Mouse (Mus musculus) heart, postnatal 10 days (tissue): ENCODE results near the gene Kcne4. TPM values are rescaled to one million over a fixed set of nuclear protein-coding genes. Genes with fewer than 3 reads are reported as not detected.
"Not testable (repeated sequence)": the region's sequence is repeated elsewhere in the genome, so short reads cannot be mapped to it uniquely, and the experiment has no call there.

Source experiments
- DNase-seq, 2 experiments: peaks; one replicate each; pipeline ENCODE4 v3.0.0; 2021
- intact Hi-C: fragments of 180-260 bp; cut with DNase I; formaldehyde crosslinking; loops from one replicate; pipeline ENCODE4 v1.15.1; 2025
- total RNA-seq, 2 experiments: library from RNA; stranded (reverse); gene quantifications; 2 replicates each; pipeline ENCODE4 v1.2.3; 2021

Kcne4 gene
- 1 to 10 TPM; 3.1 to 4.4 TPM for total RNA-seq

- intact Hi-C loops = loop anchor here (5.0 kb wide), 2 partner anchors 69 to 89 kb away; no protein-coding TSS in a partner anchor
- peak; percentile 42 for DNase-seq
These were observed at the start of gene Kcne4 for GRCm38 (mm10) chr1:78816639-78817038. Gene Kcne4 (plus strand): TSS chr1:78816758.

GRCm38 (mm10) chr1:78781899-78782298 is 34.7 kb upstream of the Kcne4 start:
- DNase-seq = peak; percentile 6 to 21

GRCm38 (mm10) chr1:78784936-78785335 is 31.6 kb upstream of the Kcne4 start:
- DNase-seq = not testable (repeated sequence)

More at GRCm38 (mm10) chr1:78781899-78782298, 34.7 kb upstream of the Kcne4 start:
- intact Hi-C loops = no loop called here

GRCm38 (mm10) chr1:78789744-78790143 is 26.8 kb upstream of the Kcne4 start:
- intact Hi-C loops = no loop called here
- no peak for DNase-seq

More at GRCm38 (mm10) chr1:78784936-78785335, 31.6 kb upstream of the Kcne4 start:
- intact Hi-C loops = not testable (repeated sequence)

GRCm38 (mm10) chr1:78807428-78807827 is 9.1 kb upstream of the Kcne4 start:
- intact Hi-C loops = no loop called here
- no peak for DNase-seq

GRCm38 (mm10) chr1:78809819-78810218 is 6.7 kb upstream of the Kcne4 start:
- DNase-seq = no peak
- intact Hi-C loops = no loop called here

GRCm38 (mm10) chr1:78810904-78811303 is 5.7 kb upstream of the Kcne4 start:
- intact Hi-C loops = no loop called here
- DNase-seq = no peak

GRCm38 (mm10) chr1:78811975-78812490 is 4.5 kb upstream of the Kcne4 start:
- intact Hi-C loops = no loop called here
- DNase-seq = peak in 1 of 2 experiments; percentile 11

- DNase-seq = no peak
- intact Hi-C loops = loop anchor here (5.0 kb wide), 2 partner anchors 70 to 90 kb away; no protein-coding TSS in a partner anchor
These were observed 1.2 kb downstream of the Kcne4 start for GRCm38 (mm10) chr1:78817756-78818155.

GRCm38 (mm10) chr1:78818630-78819526 is 2.3 kb downstream of the Kcne4 start:
- peak; percentile 46 to 54 for DNase-seq
- intact Hi-C loops = loop anchor here (5.0 kb wide), 2 partner anchors 72 to 92 kb away; no protein-coding TSS in a partner anchor

- DNase-seq = peak; percentile 86 to 87
- intact Hi-C loops = loop anchor here (5.0 kb wide), 2 partner anchors 72 to 92 kb away; no protein-coding TSS in a partner anchor
These were observed 3.0 kb downstream of the Kcne4 start for GRCm38 (mm10) chr1:78819592-78819991.

- intact Hi-C loops = loop anchor here (5.0 kb wide), 1 partner anchor 42 kb away; no protein-coding TSS in a partner anchor
- DNase-seq = peak; percentile 65 to 73
These were observed 3.6 kb downstream of the Kcne4 start for GRCm38 (mm10) chr1:78820176-78820575.

GRCm38 (mm10) chr1:78821111-78821510 is 4.6 kb downstream of the Kcne4 start:
- intact Hi-C loops = loop anchor here (5.0 kb wide), 1 partner anchor 41 kb away; no protein-coding TSS in a partner anchor
- DNase-seq = peak; percentile 43 to 47

GRCm38 (mm10) chr1:78821733-78822430 is 5.3 kb downstream of the Kcne4 start:
- DNase-seq = peak; percentile 23 to 27
- intact Hi-C loops = loop anchor here (5.0 kb wide), 1 partner anchor 40 kb away; no protein-coding TSS in a partner anchor

GRCm38 (mm10) chr1:78825246-78825645 is 8.7 kb downstream of the Kcne4 start:
- intact Hi-C loops = no loop called here
- no peak for DNase-seq

GRCm38 (mm10) chr1:78838468-78838867 is 21.9 kb downstream of the Kcne4 start:
- intact Hi-C loops = no loop called here
- no peak for DNase-seq

GRCm38 (mm10) chr1:78840769-78841168 is 24.2 kb downstream of the Kcne4 start:
- intact Hi-C loops = no loop called here
- DNase-seq = no peak

GRCm38 (mm10) chr1:78845661-78846060 is 29.1 kb downstream of the Kcne4 start:
- intact Hi-C loops = loop anchor here (2.0 kb wide), 1 partner anchor 121 kb away; no protein-coding TSS in a partner anchor

GRCm38 (mm10) chr1:78846471-78846870 is 29.9 kb downstream of the Kcne4 start:
- peak; percentile 41 to 67 for DNase-seq
- intact Hi-C loops = loop anchor here (2.0 kb wide), 1 partner anchor 122 kb away; no protein-coding TSS in a partner anchor

More at GRCm38 (mm10) chr1:78845661-78846060, 29.1 kb downstream of the Kcne4 start:
- no peak for DNase-seq

GRCm38 (mm10) chr1:78852408-78853093 is 36.0 kb downstream of the Kcne4 start:
- peak; percentile 28 to 41 for DNase-seq
- intact Hi-C loops = no loop called here
